Mouse (Mus musculus) left cerebral cortex, postnatal 10 days (tissue): ENCODE data around the gene Lrrc47. TPM values are rescaled to one million over a fixed set of nuclear protein-coding genes. Genes with fewer than 3 reads are reported as not detected.

Experiments used
- DNase-seq, 2 experiments: peaks; one replicate each; pipeline ENCODE4 v3.0.0; 2021 to 2022; ENCODE audit warnings: low spot score in 2 of 2, mixed read lengths in 1 of 2; ENCODE audit errors: extremely low spot score in 1 of 2
- intact Hi-C: fragments of 180-260 bp; cut with DNase I; formaldehyde crosslinking; loops from one replicate; pipeline ENCODE4 v1.15.1; 2025
- total RNA-seq, 2 experiments: library from RNA; stranded (reverse); gene quantifications; 2 replicates each; pipeline ENCODE4 v1.2.3; 2021

The Lrrc47 gene
- 10 to 100 TPM; 54.8 to 58.4 TPM for total RNA-seq

DNA sequence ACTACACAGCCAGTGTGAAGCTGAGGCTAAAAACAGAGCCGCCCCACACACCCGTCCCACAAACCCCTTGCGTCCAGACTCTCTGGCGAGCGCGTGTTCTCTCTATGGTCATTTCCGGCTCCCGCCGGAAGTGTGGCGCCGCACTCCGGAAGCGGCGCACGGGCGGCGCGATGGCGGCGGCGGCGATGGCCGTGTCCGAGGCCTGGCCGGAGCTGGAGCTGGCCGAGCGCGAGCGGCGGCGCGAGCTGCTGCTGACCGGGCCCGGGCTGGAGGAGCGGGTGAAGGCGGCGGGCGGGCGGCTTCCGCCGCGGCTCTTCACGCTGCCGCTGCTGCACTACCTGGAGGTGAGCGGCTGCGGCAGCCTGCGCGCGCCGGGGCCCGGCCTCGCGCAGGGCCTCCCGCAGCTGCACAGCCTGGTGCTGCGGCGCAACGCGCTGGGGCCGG lies at the start of gene Lrrc47:
TSS of gene Lrrc47 (plus strand) at position 86 of the 444 bp plus-strand sequence.
- peak; percentile 80 to 89 for DNase-seq
- intact Hi-C loops: no loop called here

DNA sequence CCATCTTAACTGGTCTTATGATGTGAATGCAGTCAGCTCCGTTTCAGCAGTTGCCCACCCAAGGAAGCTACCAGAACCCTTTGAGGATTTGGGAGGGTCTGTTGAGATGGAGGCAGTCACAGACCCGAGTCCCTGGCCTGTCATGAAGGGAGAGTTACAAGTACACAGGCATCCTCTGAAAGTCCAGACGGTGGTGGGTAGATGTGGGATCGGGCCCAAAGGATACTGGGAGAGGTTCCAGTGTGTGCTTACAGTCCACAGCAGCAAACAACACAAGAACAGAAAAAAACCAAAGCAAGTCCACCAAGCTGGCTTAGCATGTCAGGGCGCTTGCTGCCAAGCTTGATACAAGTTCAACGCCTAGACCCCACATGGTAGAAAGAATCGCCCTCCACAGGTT lies 48.9 kb upstream of the Lrrc47 start:
- intact Hi-C loops: no loop called here
- no peak for DNase-seq

DNA sequence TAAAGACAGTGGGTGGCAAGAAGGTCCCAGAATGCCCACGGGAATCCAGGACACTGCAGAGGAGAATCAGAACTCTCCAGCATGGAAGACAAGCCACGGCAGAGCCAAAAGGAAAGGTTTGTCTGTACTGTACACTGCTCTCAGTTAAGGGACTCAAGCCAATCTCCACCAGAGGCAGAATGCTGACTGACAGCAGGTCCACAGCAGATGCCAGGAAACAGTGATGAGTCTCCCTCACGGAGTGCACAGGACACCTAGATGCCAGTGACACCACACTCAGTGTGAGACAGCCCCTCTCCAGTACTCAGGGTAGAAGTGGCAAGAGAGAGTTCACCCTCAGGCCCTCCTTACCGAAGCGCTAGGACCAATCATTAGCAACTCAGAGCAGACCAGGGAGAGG lies 44.9 kb upstream of the Lrrc47 start:
- intact Hi-C loops: no loop called here
- DNase-seq: no peak

DNA sequence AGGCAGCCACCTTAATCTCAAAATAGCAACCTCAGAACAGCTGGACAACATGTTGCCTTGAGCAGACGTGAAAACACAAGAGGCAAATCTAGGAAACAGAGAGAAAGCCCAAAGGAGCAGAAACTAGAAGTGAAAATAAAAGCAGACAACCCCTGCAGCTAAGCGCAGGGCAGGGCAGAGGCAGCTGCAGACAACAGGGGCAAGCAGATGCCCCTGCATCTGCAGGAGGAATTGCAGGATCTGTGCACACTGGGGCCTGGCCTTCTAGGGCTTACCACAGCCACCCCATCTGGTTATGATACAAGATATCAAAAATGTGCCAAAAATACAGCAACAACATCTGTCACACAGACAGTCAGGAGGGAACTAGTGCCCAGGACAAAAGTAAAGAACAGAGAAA lies 44.0 kb upstream of the Lrrc47 start:
- DNase-seq: no peak
- intact Hi-C loops: no loop called here

DNA sequence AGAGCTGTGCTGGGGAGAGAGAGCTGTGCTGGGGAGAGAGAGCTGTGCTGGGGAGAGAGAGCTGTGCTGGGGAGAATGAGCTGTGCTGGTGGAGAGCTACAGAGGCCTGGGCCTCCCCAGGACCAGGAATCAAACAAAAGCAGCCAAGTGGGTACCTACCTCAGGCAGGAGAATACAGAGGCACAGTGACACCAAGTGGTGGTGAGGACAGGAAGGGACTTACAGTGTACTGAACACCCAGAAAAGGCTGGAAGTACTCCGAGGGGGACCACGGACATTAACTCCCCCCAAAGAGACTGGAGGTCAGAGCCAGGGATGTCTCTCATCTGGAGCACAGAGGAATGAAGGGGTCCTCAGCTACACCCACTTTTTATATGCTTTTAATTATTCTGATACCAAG lies 43.5 kb upstream of the Lrrc47 start:
- intact Hi-C loops: no loop called here
- no peak for DNase-seq

DNA sequence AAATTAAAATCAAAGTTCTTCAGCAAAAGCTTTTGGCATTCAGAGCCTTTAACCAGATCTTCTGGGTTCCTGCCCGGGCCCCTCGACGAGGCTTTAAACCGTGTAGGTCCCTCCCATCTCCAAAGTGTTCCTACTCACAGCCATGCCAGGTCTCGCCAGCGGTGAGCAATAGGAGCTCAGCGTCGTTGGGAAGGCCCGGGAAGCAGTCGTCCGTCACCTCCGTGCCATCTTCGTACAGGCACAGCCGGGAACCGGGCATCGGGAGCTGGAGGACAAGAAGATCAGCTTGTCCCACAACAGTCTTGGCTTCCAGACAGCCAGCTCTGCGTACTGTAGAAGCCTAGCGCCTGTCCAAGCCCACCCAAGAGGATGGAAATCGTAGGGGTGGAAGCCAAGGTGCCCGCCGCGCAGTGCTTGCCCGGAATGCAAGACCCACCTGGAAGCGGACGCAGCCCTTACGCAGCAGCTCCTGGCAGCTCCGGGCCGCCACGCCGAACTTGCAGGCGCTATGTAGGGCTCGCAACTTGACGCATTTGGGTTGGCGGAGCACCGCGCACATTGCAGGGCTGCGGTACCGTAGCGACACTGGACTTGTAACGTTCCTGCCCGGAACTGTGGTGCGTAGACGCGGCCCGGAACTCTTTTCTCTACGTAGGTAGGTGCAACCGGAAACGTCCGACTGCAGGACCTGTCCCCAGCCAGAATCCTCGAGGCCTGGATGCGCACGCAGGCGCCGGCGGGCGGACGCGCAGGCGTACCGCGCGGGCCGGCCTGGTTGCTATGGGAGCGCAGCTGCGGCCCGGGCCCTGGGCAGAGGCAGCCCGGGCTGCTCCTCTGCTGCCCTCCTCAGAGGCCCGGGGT lies 36.9 kb upstream of the Lrrc47 start, which contains the start of the genes Dffb and Cep104:
TSS of gene Dffb (minus strand) at position 696 of the 861 bp plus-strand sequence.
TSS of gene Cep104 (plus strand) at position 764 of the 861 bp plus-strand sequence.
- intact Hi-C loops: no loop called here
- peak; percentile 93 to 96 for DNase-seq

DNA sequence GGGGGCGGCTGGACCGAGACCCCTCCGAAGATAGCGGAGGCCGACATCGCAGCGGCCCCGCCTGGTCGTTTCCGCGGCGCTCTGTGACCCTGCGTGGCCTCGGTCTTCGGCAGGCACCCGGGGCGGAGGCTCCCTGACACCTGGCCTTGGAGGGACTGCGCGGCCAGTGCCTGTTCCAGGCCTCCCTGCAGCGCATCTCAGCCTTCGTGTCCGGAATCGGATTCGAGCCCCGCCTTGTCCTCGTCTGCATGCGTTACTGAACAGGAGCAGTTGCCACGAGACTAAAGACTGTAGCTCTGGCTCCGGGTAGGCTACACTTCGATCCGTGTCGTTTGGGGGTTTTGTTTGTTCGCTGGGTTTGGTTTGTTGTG lies 36.3 kb upstream of the Lrrc47 start:
- intact Hi-C loops: no loop called here
- no peak for DNase-seq

DNA sequence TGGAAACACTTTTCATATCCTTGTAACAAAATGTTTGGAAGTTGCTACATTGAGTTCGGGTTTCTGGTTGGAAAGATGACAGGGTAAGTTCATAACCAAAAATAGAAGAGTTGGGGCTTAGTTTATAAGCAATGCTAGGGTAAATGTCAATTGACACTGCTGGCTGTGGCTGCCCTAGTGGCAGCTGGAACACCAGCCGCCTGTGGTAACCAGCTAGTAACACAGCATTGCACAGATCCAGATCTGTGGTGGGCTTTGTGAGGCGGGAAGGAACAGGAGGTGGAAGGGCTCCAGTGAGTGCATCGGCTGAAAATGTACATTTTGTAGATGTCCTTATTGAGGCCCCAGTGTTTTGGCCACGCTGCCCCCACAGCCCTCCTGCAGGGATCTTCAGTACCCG lies 35.8 kb upstream of the Lrrc47 start:
- no peak for DNase-seq
- intact Hi-C loops: no loop called here

DNA sequence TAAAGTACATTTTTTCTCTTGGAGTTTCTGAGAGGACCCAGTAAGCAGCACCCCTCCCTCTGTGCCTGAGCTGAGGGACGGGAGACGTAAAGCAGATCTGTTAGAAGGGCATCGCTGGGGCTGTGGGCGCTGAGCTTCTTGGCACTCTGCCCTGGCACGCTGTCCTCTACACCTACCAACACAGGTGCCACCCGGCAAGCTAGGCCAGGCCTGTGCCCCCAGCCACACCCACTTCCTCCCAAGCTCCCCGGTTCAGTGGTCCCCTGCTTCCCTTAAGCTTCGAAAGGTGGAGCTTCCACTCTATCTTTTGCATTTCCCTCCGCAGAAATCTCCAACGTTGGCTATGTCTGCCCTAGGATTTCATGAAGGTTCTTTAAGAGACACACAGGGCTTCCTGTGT lies 32.3 kb upstream of the Lrrc47 start:
- no peak for DNase-seq
- intact Hi-C loops: no loop called here

GRCm38 (mm10) chr4:153980470-153980869 lies 31.1 kb upstream of the Lrrc47 start:
- DNase-seq: no peak
- intact Hi-C loops: no loop called here

GRCm38 (mm10) chr4:153992715-153993114 lies 18.8 kb upstream of the Lrrc47 start:
- DNase-seq: no peak
- intact Hi-C loops: no loop called here

GRCm38 (mm10) chr4:153993505-153993904 lies 18.0 kb upstream of the Lrrc47 start:
- DNase-seq: no peak
- intact Hi-C loops: no loop called here

GRCm38 (mm10) chr4:154005488-154005887 lies 6.0 kb upstream of the Lrrc47 start:
- intact Hi-C loops: no loop called here
- DNase-seq: no peak

GRCm38 (mm10) chr4:154006264-154006663 lies 5.3 kb upstream of the Lrrc47 start:
- DNase-seq: no peak
- intact Hi-C loops: no loop called here

GRCm38 (mm10) chr4:154007759-154008158 lies 3.8 kb upstream of the Lrrc47 start:
- DNase-seq: no peak
- intact Hi-C loops: no loop called here

- intact Hi-C loops: no loop called here
- DNase-seq: no peak
Observed at GRCm38 (mm10) chr4:154010907-154011645, 455 bp upstream of the Lrrc47 start.

- no peak for DNase-seq
- intact Hi-C loops: no loop called here
Observed at GRCm38 (mm10) chr4:154012132-154012882, 776 bp downstream of the Lrrc47 start.

- no peak for DNase-seq
- intact Hi-C loops: no loop called here
Observed at GRCm38 (mm10) chr4:154015476-154015875, 3.9 kb downstream of the Lrrc47 start.

DNA sequence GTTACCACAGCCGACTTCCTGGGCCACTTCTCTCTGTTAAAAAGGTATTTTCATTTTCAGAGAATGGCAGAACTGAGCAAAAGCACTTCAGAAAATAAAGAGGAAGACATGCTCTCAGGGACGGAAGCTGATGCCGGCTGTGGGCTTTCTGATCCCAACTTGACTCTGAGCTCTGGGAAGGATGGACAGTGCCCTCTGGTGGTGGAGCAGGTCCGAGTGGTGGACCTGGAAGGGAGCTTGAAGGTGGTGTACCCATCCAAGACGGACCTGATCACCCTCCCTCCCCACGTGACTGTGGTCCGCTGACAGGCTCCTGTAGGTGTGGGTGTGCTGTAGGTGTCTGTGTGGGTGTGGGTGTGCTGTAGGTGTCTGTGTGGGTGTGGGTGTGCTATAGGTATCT lies 8.0 kb downstream of the Lrrc47 start:
- intact Hi-C loops: no loop called here
- DNase-seq: peak in 1 of 2 experiments; percentile 66
